Mouse (Mus musculus): ENCODE data around the gene 4930412O13Rik. TPM values are rescaled to one million over a fixed set of nuclear protein-coding genes. Genes with fewer than 3 reads are reported as not detected.

The 4930412O13Rik gene
- polyA plus RNA-seq, 1 experiment from 2014 or later, result not detected

GRCm38 (mm10) chr2:9882371-9882925 is 1.4 kb downstream of the 4930412O13Rik start:
- Histone ChIP-seq H3K27ac (no peak overlapping the region), H3K9ac (no peak overlapping the region), H3K4me1 (peaks cover 64% of the 10 kb centered on the region), H3K36me3 (no peaks in the 10 kb centered on the region), H3K27me3 (peaks cover 92% of the 10 kb centered on the region), H3K9me3 (no peaks in the 10 kb centered on the region), H3K4me2 (peak overlapping the region; percentile 51), H3K4me3 (peak overlapping the region; percentile 31)
- WGBS, result under 1% methylated on average over 39 of the region's 39 CpGs
- ATAC-seq (ENCODE audit: insufficient number of reproducible peaks, low FRiP score, low TSS enrichment, low read depth), result no peak

- Histone ChIP-seq H3K4me1 (peaks cover 59% of the 10 kb centered on the region), H3K36me3 (no peaks in the 10 kb centered on the region), H3K4me2 (peak overlapping the region; percentile 51), H3K9me3 (no peaks in the 10 kb centered on the region), H3K27me3 (peaks cover 92% of the 10 kb centered on the region), H3K4me3 (peak overlapping the region; percentile 31), H3K9ac (no peak overlapping the region), H3K27ac (no peak overlapping the region)
- no peak for ATAC-seq (ENCODE audit: insufficient number of reproducible peaks, low FRiP score, low TSS enrichment, low read depth)
- 2% methylated on average over 43 of the region's 43 CpGs for WGBS
These were observed 2.1 kb downstream of the 4930412O13Rik start for GRCm38 (mm10) chr2:9882926-9883802.

GRCm38 (mm10) chr2:9883803-9884532 is 2.9 kb downstream of the 4930412O13Rik start:
- peak overlapping the region; percentile 51 for H3K4me2 ChIP-seq
- H3K4me1 ChIP-seq, result peaks cover 55% of the 10 kb centered on the region
- WGBS, result 4% methylated on average over 27 of the region's 27 CpGs
- H3K4me3 ChIP-seq, result peak overlapping the region; percentile 31
- H3K36me3 ChIP-seq, result no peaks in the 10 kb centered on the region
- H3K9me3 ChIP-seq, result no peaks in the 10 kb centered on the region
- peaks cover 93% of the 10 kb centered on the region for H3K27me3 ChIP-seq
- no peak overlapping the region for H3K27ac ChIP-seq
- no peak for ATAC-seq (ENCODE audit: insufficient number of reproducible peaks, low FRiP score, low TSS enrichment, low read depth)
- no peak overlapping the region for H3K9ac ChIP-seq

GRCm38 (mm10) chr2:9884533-9885216 is 3.6 kb downstream of the 4930412O13Rik start:
- Histone ChIP-seq H3K4me2 (peak overlapping the region; percentile 19; the same call in 1 of the 2 replicates), H3K27me3 (peaks cover 95% of the 10 kb centered on the region), H3K4me3 (peak overlapping the region; percentile 10), H3K36me3 (no peaks in the 10 kb centered on the region), H3K27ac (no peak overlapping the region), H3K9ac (no peak overlapping the region), H3K4me1 (peaks cover 55% of the 10 kb centered on the region), H3K9me3 (no peaks in the 10 kb centered on the region)
- no peak for ATAC-seq (ENCODE audit: insufficient number of reproducible peaks, low FRiP score, low TSS enrichment, low read depth)
- 7% methylated on average over 15 of the region's 15 CpGs for WGBS

GRCm38 (mm10) chr2:9885217-9885770 is 4.2 kb downstream of the 4930412O13Rik start:
- Histone ChIP-seq H3K27me3 (peaks cover 95% of the 10 kb centered on the region), H3K4me1 (peaks cover 52% of the 10 kb centered on the region), H3K36me3 (no peaks in the 10 kb centered on the region), H3K9me3 (no peaks in the 10 kb centered on the region), H3K27ac (no peak overlapping the region), H3K4me2 (no peak overlapping the region), H3K9ac (no peak overlapping the region), H3K4me3 (no peak overlapping the region)
- ATAC-seq (ENCODE audit: insufficient number of reproducible peaks, low FRiP score, low TSS enrichment, low read depth), result no peak
- WGBS, result 13% methylated on average over 14 of the region's 14 CpGs

- peaks cover 95% of the 10 kb centered on the region for H3K27me3 ChIP-seq
- no peaks in the 10 kb centered on the region for H3K9me3 ChIP-seq
- H3K4me3 ChIP-seq, result no peak overlapping the region
- H3K27ac ChIP-seq, result no peak overlapping the region
- 29% methylated on average over 3 of the region's 3 CpGs for WGBS
- no peak overlapping the region for H3K9ac ChIP-seq
- H3K4me1 ChIP-seq, result peaks cover 48% of the 10 kb centered on the region
- ATAC-seq (ENCODE audit: insufficient number of reproducible peaks, low FRiP score, low TSS enrichment, low read depth), result no peak
- H3K4me2 ChIP-seq, result no peak overlapping the region
- no peaks in the 10 kb centered on the region for H3K36me3 ChIP-seq
These were observed 5.0 kb downstream of the 4930412O13Rik start for GRCm38 (mm10) chr2:9886031-9886430.

GRCm38 (mm10) chr2:9886921-9887610 is 6.0 kb downstream of the 4930412O13Rik start:
- no peak overlapping the region for H3K27ac ChIP-seq
- 6% methylated on average over 7 of the region's 7 CpGs for WGBS
- H3K36me3 ChIP-seq, result no peaks in the 10 kb centered on the region
- peaks cover 91% of the 10 kb centered on the region for H3K27me3 ChIP-seq
- no peak overlapping the region for H3K4me2 ChIP-seq
- H3K4me1 ChIP-seq, result peaks cover 37% of the 10 kb centered on the region
- H3K9me3 ChIP-seq, result no peaks in the 10 kb centered on the region
- no peak for ATAC-seq (ENCODE audit: insufficient number of reproducible peaks, low FRiP score, low TSS enrichment, low read depth)
- no peak overlapping the region for H3K4me3 ChIP-seq
- no peak overlapping the region for H3K9ac ChIP-seq

GRCm38 (mm10) chr2:9887636-9888035 is 6.6 kb downstream of the 4930412O13Rik start:
- Histone ChIP-seq H3K27ac (no peak overlapping the region), H3K9ac (no peak overlapping the region), H3K4me2 (no peak overlapping the region), H3K9me3 (no peaks in the 10 kb centered on the region), H3K4me3 (no peak overlapping the region), H3K4me1 (peaks cover 32% of the 10 kb centered on the region), H3K27me3 (peaks cover 93% of the 10 kb centered on the region), H3K36me3 (no peaks in the 10 kb centered on the region)
- WGBS, result under 1% methylated on average over 7 of the region's 7 CpGs
- no peak for ATAC-seq (ENCODE audit: insufficient number of reproducible peaks, low FRiP score, low TSS enrichment, low read depth)

- Histone ChIP-seq H3K9me3 (no peaks in the 10 kb centered on the region), H3K27ac (no peak within 1 kb of the TSS), H3K27me3 (peaks cover 93% of the 10 kb centered on the region), H3K4me3 (peak within 1 kb of the TSS; percentile 23), H3K36me3 (no peaks in the 10 kb centered on the region), H3K4me2 (peak within 1 kb of the TSS; percentile 36), H3K9ac (no peak within 1 kb of the TSS), H3K4me1 (peaks cover 17% of the 10 kb centered on the region)
- ATAC-seq (ENCODE audit: insufficient number of reproducible peaks, low FRiP score, low TSS enrichment, low read depth), result 0 out of 2 replicates have a peak, but pooled peaks have one; percentile 33
- under 1% methylated on average over 30 of the region's 30 CpGs for WGBS
These were observed 8.0 kb downstream of the 4930412O13Rik start, which contains the start of gene 9230102O04Rik for GRCm38 (mm10) chr2:9888913-9889650. Gene 9230102O04Rik (minus strand): TSS chr2:9889540.

- Histone ChIP-seq H3K4me1 (peaks cover 13% of the 10 kb centered on the region), H3K4me3 (peak within 1 kb of the TSS; percentile 23), H3K36me3 (no peaks in the 10 kb centered on the region), H3K4me2 (peak within 1 kb of the TSS; percentile 36), H3K9ac (no peak within 1 kb of the TSS), H3K27me3 (peaks cover 93% of the 10 kb centered on the region), H3K9me3 (no peaks in the 10 kb centered on the region), H3K27ac (no peak within 1 kb of the TSS)
- no peak for ATAC-seq (ENCODE audit: insufficient number of reproducible peaks, low FRiP score, low TSS enrichment, low read depth)
- under 1% methylated on average over 23 of the region's 23 CpGs for WGBS
These were observed 8.7 kb downstream of the 4930412O13Rik start, which contains the start of gene Gata3 for GRCm38 (mm10) chr2:9889651-9890183. Gene Gata3 (minus strand): TSS chr2:9890034.

Data from limb, embryonic 15.5 days (tissue).